Mouse (Mus musculus) erythroblast, embryonic 14.5 days (primary cell): ENCODE results near the gene Inpp1.

Source experiments
- GATA1 ChIP-seq: IDR thresholded peaks from 2 replicates; pipeline ENCODE4 v1.6.1; 2012; ENCODE audit warnings: low read length, inconsistent platforms, mixed read lengths
- TAL1 ChIP-seq: IDR thresholded peaks from 3 replicates; pipeline ENCODE4 v1.6.1; 2012; ENCODE audit warnings: low read length, inconsistent platforms, mixed read lengths

GRCm38 (mm10) chr1:52866007-52866406 is 48.5 kb upstream of the Inpp1 start:
- TF ChIP-seq GATA1 = no peak
- TF ChIP-seq TAL1 = no peak
